Mouse (Mus musculus): ENCODE data around the gene Rnf130.

DNA sequence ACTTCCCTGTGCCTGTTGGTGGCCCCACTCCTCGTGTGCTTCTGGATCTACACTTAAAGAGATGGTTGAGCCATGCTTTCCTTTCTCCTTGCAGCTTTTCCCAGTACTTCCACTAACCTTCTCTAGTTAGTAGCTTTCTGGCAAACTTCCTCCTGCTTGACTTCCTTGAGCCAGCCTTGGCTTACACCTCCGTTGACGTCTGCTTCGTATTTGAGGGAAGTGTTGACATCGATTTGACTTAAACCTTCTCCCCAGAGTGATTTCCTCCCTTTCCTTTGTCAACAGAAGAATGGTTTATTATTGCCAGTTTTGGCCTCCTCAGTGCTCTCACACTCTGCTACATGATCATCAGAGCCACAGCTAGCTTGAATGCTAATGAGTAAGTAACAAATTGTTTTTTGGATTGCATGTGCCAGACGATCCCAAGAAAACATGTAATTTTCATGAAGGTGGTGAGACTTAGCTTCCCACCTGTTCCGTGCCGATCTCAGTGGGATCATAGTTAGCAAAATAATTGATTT is 73.9 kb downstream of the Rnf130 start:
- no peak for TF ChIP-seq CTCF (IDR thresholded peaks at IDR 0.05; ENCODE audit: low read depth)
- no peak for TF ChIP-seq EP300 (optimal IDR thresholded peaks at IDR 0.05)

All from stomach, postnatal 0 days (tissue).